ENCODE assay signal across 25 mouse cellular contexts in genomic region chr10:13056863-13057381, GRCm38 (mm10). TPM values are rescaled to one million over a fixed set of nuclear protein-coding genes. Genes with fewer than 3 reads are reported as not detected.
DNase-seq lines count a peak whose midpoint lies in the region; ATAC-seq lines count a peak whose summit lies in the region.
"Had no signal": no experiment of that assay in that cellular context is flagged by ENCODE, and none has a peak within 500 bp of the region (broad histone marks: within the 10 kb centered on the region; RNA-seq: fewer than 3 reads in every experiment).

No protein-coding gene starts in this region.

- peak; percentile 83 for DNase-seq in CD4-positive helper T cell, adult 2 months (ENCODE audit: low read depth, low spot score)
- DNase-seq in naive thymus-derived CD4-positive, alpha-beta T cell, adult 2 months (ENCODE audit: low read depth): peak; percentile 21
- DNase-seq in left cerebral cortex, postnatal 4 days: no peak
- no peak for DNase-seq in right cerebral cortex, postnatal 14 days
- DNase-seq: adrenal gland, postnatal 10 days; adrenal gland, postnatal 36 days; B cell, adult 2 months; cerebellum, adult 18-20 months; cerebellum, adult 9-10 months; cerebellum, postnatal 14 days; forebrain, postnatal 0 days; gastrocnemius, adult 2 months; gastrocnemius, postnatal 14 days; heart, adult 11 months; heart, postnatal 14 days; heart, postnatal 4 days had no signal

- peak; percentile 71 for ATAC-seq in CD4-positive, CD25-positive, alpha-beta regulatory T cell, adult 4 months
- ATAC-seq in activated CD4-positive, CD25-positive, alpha-beta regulatory T cell, adult 4 months: peak; percentile 60
- no peak for ATAC-seq in forebrain, embryonic 12.5 days (ENCODE audit: low FRiP score)
- ATAC-seq: forebrain, embryonic 14.5 days; forebrain, postnatal 0 days; intestine, embryonic 16.5 days had no signal

- 86% methylated on average over 6 of the region's 6 CpGs for WGBS in forebrain, embryonic 12.5 days

- no peak overlapping the region for H3K4me3 ChIP-seq in forebrain, embryonic 12.5 days (replicated peaks)
- H3K4me3 ChIP-seq: forebrain, embryonic 10.5 days; gastrocnemius, adult 2 months; heart, embryonic 13.5 days; hindbrain, embryonic 15.5 days had no signal

- peaks cover 9% of the 10 kb centered on the region for H3K4me1 ChIP-seq in forebrain, embryonic 12.5 days

- no peak overlapping the region for H3K27ac ChIP-seq in forebrain, embryonic 12.5 days
- H3K27ac ChIP-seq: forebrain, embryonic 10.5 days; gastrocnemius, adult 2 months; heart, embryonic 13.5 days; hindbrain, embryonic 15.5 days had no signal

- intact Hi-C loops in left cerebral cortex, postnatal 4 days (cut with DNase I): no loop called here

- peaks cover 26% of the 10 kb centered on the region for H3K27me3 ChIP-seq in forebrain, embryonic 12.5 days

- H3K4me2 ChIP-seq in forebrain, embryonic 12.5 days: no peak overlapping the region
- H3K4me2 ChIP-seq: heart, embryonic 13.5 days; hindbrain, embryonic 15.5 days had no signal

- no peak overlapping the region for H3K9ac ChIP-seq in forebrain, embryonic 12.5 days
- H3K9ac ChIP-seq: forebrain, postnatal 0 days; heart, embryonic 13.5 days; hindbrain, embryonic 15.5 days had no signal

- H3K9me3 ChIP-seq in forebrain, embryonic 12.5 days: no peaks in the 10 kb centered on the region
- H3K9me3 ChIP-seq: forebrain, embryonic 10.5 days; heart, embryonic 13.5 days; hindbrain, embryonic 15.5 days had no signal

- H3K36me3 ChIP-seq in forebrain, embryonic 12.5 days (replicated peaks): no peaks in the 10 kb centered on the region
- H3K36me3 ChIP-seq: forebrain, embryonic 10.5 days; heart, embryonic 13.5 days; hindbrain, embryonic 15.5 days had no signal

RNA-seq across cellular contexts. Expression of gene Plagl1, which starts 3.4 kb away (rescaled TPM):
- polyA plus RNA-seq in CD4-positive, CD25-positive, alpha-beta regulatory T cell, adult 4 months (2017; shearing (Covaris generic)): 1 to 10 TPM; 2.4 to 2.7 TPM
- polyA plus RNA-seq in activated CD4-positive, CD25-positive, alpha-beta regulatory T cell, adult 4 months (2017; shearing (Covaris generic)): 1 to 10 TPM; 1.8 to 2.2 TPM
- total RNA-seq in left cerebral cortex, postnatal 4 days (2021): 10 to 100 TPM; 25.5 to 27.6 TPM
- polyA plus RNA-seq in forebrain, embryonic 12.5 days (2016; fragmentation: Nextera tagmentation; extraction: Ambion mirVana): 93.2 and 102 TPM in 2 replicates
- total RNA-seq: MEL had no signal

RNA-seq across cellular contexts. Expression of gene Sf3b5, which starts 51.8 kb away (rescaled TPM):
- polyA plus RNA-seq in CD4-positive, CD25-positive, alpha-beta regulatory T cell, adult 4 months (2017; shearing (Covaris generic)): 10 to 100 TPM; 35.2 to 36.0 TPM
- 10 to 100 TPM; 33.3 to 37.8 TPM for polyA plus RNA-seq in activated CD4-positive, CD25-positive, alpha-beta regulatory T cell, adult 4 months (2017; shearing (Covaris generic))
- total RNA-seq in left cerebral cortex, postnatal 4 days (2021): 1 to 10 TPM; 8.6 to 9.3 TPM
- 32.5 and 35.5 TPM in 2 replicates for polyA plus RNA-seq in forebrain, embryonic 12.5 days (2016; fragmentation: Nextera tagmentation; extraction: Ambion mirVana)

Comparison
In these comparisons a context has a peak if more than half of its experiments do, and no peak if none do; other contexts are left out.
1. DNase-seq: peak in CD4-positive helper T cell, adult 2 months (single experiment) and naive thymus-derived CD4-positive, alpha-beta T cell, adult 2 months (single experiment); none in left cerebral cortex, postnatal 4 days (single experiment) and right cerebral cortex, postnatal 14 days (single experiment).
2. RNA of gene Plagl1, which starts 3.4 kb away (polyA plus RNA-seq): 93.2 to 102 TPM in forebrain, embryonic 12.5 days; 2.4 to 2.7 TPM in CD4-positive, CD25-positive, alpha-beta regulatory T cell, adult 4 months and 1.8 to 2.2 TPM in activated CD4-positive, CD25-positive, alpha-beta regulatory T cell, adult 4 months; every median in the first group is over 10 times any median in the second.